Mouse (Mus musculus) liver, adult 2 months (tissue): Measurements from ENCODE around the gene Fut2.

Experiments
- CTCF ChIP-seq: fragments of 200-500 bp; IDR thresholded peaks from 2 replicates; pipeline ENCODE4 v1.5.1; 2011; ENCODE audit warnings: low read depth, low read length, control low read depth
- POLR2A ChIP-seq: fragments of 200-500 bp; IDR thresholded peaks from 2 replicates; pipeline ENCODE4 v1.6.1; 2011; ENCODE audit warnings: low read length, control low read depth; ENCODE audit not compliant: insufficient read depth; ENCODE audit errors: extremely low read depth

DNA sequence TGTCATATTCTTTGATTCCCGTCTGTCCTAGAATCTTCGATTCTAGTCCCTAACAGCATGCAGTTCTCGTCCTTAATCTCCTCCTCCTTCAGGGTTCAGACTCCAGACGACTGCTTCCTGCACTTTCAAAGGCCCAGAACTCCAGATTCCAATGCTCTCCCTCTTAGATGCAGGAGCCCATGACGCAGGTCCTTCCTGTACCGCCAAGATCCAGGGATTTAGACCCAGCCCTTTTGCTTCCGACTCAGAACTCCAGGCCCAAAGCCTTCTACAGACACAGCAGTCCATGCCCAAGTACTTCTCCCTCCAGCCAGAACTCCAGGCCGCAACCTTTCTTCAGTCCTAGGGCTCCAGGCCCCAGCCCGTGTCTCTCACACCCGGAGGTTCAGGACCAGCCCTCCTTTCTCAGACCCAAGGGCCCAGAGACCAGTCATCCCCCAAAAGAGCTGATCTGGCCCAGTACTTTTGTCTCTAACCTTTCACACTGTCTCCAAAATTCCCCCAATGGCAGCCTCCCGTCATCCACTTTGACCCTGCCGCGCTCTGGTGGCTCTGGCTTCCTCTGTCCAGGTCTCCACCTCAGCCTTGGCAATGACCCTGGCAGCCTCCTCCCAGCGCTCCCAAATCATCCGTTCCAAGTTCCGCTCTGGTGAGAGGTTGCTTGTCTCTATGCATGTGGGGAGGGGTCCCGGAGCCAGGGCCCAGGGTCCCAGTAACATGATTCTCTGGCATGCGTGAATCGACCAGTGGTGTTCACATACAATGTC is 25.8 kb downstream of the Fut2 start:
- TF ChIP-seq CTCF (no peak), POLR2A (no peak)
